Mouse (Mus musculus) adipocyte (in vitro differentiated cells): ENCODE results near the gene Olfr1420.
A peak's percentile ranks its signal among the peaks of the same experiment; 100 is the strongest.
"Not testable (repeated sequence)": the region's sequence is repeated elsewhere in the genome, so short reads cannot be mapped to it uniquely, and the experiment has no call there.

Experiments used
- DNase-seq: peaks from one replicate; pipeline ENCODE4 v3.0.0-alpha.2; 2016; ENCODE audit warnings: low spot score

The Olfr1420 gene

GRCm38 (mm10) chr19:11886265-11886664 is at the start of gene Olfr1420:
Gene Olfr1420 (plus strand): TSS chr19:11886565.
- no peak for DNase-seq

GRCm38 (mm10) chr19:11839119-11839518 is 47.2 kb upstream of the Olfr1420 start, which contains the start of gene Olfr1417:
Gene Olfr1417 (minus strand): TSS chr19:11839219.
- DNase-seq = no peak

- no peak for DNase-seq
Observed at GRCm38 (mm10) chr19:11846333-11846732, 40.0 kb upstream of the Olfr1420 start.

- no peak for DNase-seq
Observed at GRCm38 (mm10) chr19:11852652-11853051, 33.7 kb upstream of the Olfr1420 start.

- no peak for DNase-seq
Observed at GRCm38 (mm10) chr19:11854821-11855220, 31.5 kb upstream of the Olfr1420 start.

- peak; percentile 47 for DNase-seq
Observed at GRCm38 (mm10) chr19:11856506-11856905, 29.9 kb upstream of the Olfr1420 start.

GRCm38 (mm10) chr19:11860966-11861365 is 25.4 kb upstream of the Olfr1420 start, which contains the start of gene Olfr1418:
Gene Olfr1418 (minus strand): TSS chr19:11861066.
- DNase-seq = no peak

GRCm38 (mm10) chr19:11867837-11868236 is 18.5 kb upstream of the Olfr1420 start:
- no peak for DNase-seq

GRCm38 (mm10) chr19:11875006-11875405 is 11.4 kb upstream of the Olfr1420 start, which contains the start of gene Olfr1419:
Gene Olfr1419 (minus strand): TSS chr19:11875106.
- DNase-seq = no peak

GRCm38 (mm10) chr19:11878404-11878803 is 8.0 kb upstream of the Olfr1420 start:
- DNase-seq = not testable (repeated sequence)

- peak; percentile 35 for DNase-seq
Observed at GRCm38 (mm10) chr19:11911021-11911420, 24.7 kb downstream of the Olfr1420 start.

- no peak for DNase-seq
Observed at GRCm38 (mm10) chr19:11911603-11912002, 25.2 kb downstream of the Olfr1420 start.

- DNase-seq = peak; percentile 100
Observed at GRCm38 (mm10) chr19:11912037-11912532, 25.7 kb downstream of the Olfr1420 start, which contains the start of gene Patl1. Gene Patl1 (plus strand): TSS chr19:11912399.

GRCm38 (mm10) chr19:11912533-11913121 is 26.3 kb downstream of the Olfr1420 start:
- peak; percentile 75 for DNase-seq

- peak; percentile 79 for DNase-seq
Observed at GRCm38 (mm10) chr19:11915804-11916203, 29.4 kb downstream of the Olfr1420 start.

GRCm38 (mm10) chr19:11922068-11922467 is 35.7 kb downstream of the Olfr1420 start:
- no peak for DNase-seq

GRCm38 (mm10) chr19:11922515-11922914 is 36.1 kb downstream of the Olfr1420 start:
- DNase-seq = not testable (repeated sequence)

GRCm38 (mm10) chr19:11926380-11926779 is 40.0 kb downstream of the Olfr1420 start:
- DNase-seq = no peak

- DNase-seq = no peak
Observed at GRCm38 (mm10) chr19:11928025-11928748, 41.8 kb downstream of the Olfr1420 start.

- DNase-seq = not testable (repeated sequence)
Observed at GRCm38 (mm10) chr19:11946460-11946859, 60.1 kb downstream of the Olfr1420 start.
